Mouse (Mus musculus) embryonic facial prominence, embryonic 13.5 days (tissue): ENCODE measurements around the gene Wfikkn2. TPM values are rescaled to one million over a fixed set of nuclear protein-coding genes. Genes with fewer than 3 reads are reported as not detected.

Source experiments
- ATAC-seq: fragments of 200-750 bp; cut with Nextera tagmentation; 2 replicates; pipeline ENCODE4 v1.8.0; 2017; ENCODE audit warnings: low read depth; ENCODE audit not compliant: insufficient number of reproducible peaks, insufficient read depth, low FRiP score, low TSS enrichment
- H3K27ac ChIP-seq: fragments of 300-500 bp; sonication (generic); 2 replicates; pipeline ENCODE4 v1.5.1; 2015; ENCODE audit warnings: moderate library complexity, mild to moderate bottlenecking, inconsistent platforms
- H3K27me3 ChIP-seq: fragments of 300-500 bp; sonication (generic); 2 replicates; pipeline ENCODE4 v1.6.1; 2015; ENCODE audit warnings: mild to moderate bottlenecking, inconsistent platforms
- H3K36me3 ChIP-seq: fragments of 300-500 bp; sonication (generic); 2 replicates; pipeline ENCODE4 v1.6.1; 2015; ENCODE audit warnings: mild to moderate bottlenecking, inconsistent platforms
- H3K4me1 ChIP-seq: fragments of 300-500 bp; sonication (generic); 2 replicates; pipeline ENCODE4 v1.6.1; 2015; ENCODE audit warnings: inconsistent platforms
- H3K4me2 ChIP-seq: fragments of 300-500 bp; sonication (generic); 2 replicates; pipeline ENCODE4 v1.6.1; 2015; ENCODE audit warnings: moderate library complexity, mild to moderate bottlenecking, inconsistent platforms
- H3K4me3 ChIP-seq: fragments of 300-500 bp; sonication (generic); 2 replicates; pipeline ENCODE4 v1.5.1; 2015; ENCODE audit warnings: mild to moderate bottlenecking, inconsistent platforms
- H3K9ac ChIP-seq: fragments of 300-500 bp; sonication (generic); 2 replicates; pipeline ENCODE4 v1.6.1; 2015; ENCODE audit warnings: mild to moderate bottlenecking, inconsistent platforms
- H3K9me3 ChIP-seq: fragments of 300-500 bp; sonication (generic); 2 replicates; pipeline ENCODE4 v1.6.1; 2016; ENCODE audit warnings: inconsistent platforms
- WGBS: fragments of 180-500 bp; shearing (Covaris S2); methylation state at CpG from one replicate; pipeline ENCODE4 v1.1.7; 2015; ENCODE audit warnings: mixed read lengths; 5-methylcytosine and 5-hydroxymethylcytosine counted together
- polyA plus RNA-seq: library from polyadenylated mRNA; unstranded; fragments of >200 nt; fragmentation: Nextera tagmentation; extraction: Ambion mirVana; gene quantifications from 2 replicates; pipeline ENCODE4 v1.2.1, GENCODE M21; 2015

The Wfikkn2 gene
- polyA plus RNA-seq, 1 experiment from 2014 or later = 9.8 TPM

DNA sequence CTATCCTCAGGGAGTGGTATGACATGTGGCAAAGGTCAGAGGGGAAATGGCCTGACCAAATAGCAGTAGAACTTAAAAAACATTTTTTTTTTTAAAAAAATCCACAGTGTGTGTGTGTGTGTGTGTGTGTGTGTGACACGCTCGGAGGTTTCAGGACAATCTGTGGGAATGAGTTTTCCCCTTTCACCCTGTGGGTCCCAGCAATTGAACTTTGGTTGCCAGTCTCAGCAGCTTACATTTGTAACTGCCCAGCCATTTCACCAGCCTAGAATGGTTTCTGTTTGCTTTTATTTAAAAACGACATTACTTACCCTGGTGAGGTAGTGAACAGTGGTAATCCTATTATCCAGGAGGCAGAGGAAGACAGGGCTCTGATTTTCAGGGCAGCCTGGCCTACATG, 42.7 kb downstream of the Wfikkn2 start:
- Histone ChIP-seq H3K4me1 (0 out of 2 replicates have a peak, but pooled peaks cover 7% of the 10 kb centered on the region), H3K4me3 (no peak overlapping the region), H3K9me3 (no peaks in the 10 kb centered on the region), H3K27me3 (no peaks in the 10 kb centered on the region), H3K9ac (no peak overlapping the region), H3K4me2 (no peak overlapping the region), H3K36me3 (no peaks in the 10 kb centered on the region), H3K27ac (no peak overlapping the region)
- no peak for ATAC-seq
- 60% methylated on average over 3 of the region's 3 CpGs for WGBS

- ATAC-seq = no peak
- H3K9me3 ChIP-seq = no peaks in the 10 kb centered on the region
- H3K4me1 ChIP-seq = 0 out of 2 replicates have a peak, but pooled peaks cover 7% of the 10 kb centered on the region
- H3K4me2 ChIP-seq = no peak overlapping the region
- H3K36me3 ChIP-seq = no peaks in the 10 kb centered on the region
- H3K27ac ChIP-seq = no peak overlapping the region
- no peak overlapping the region for H3K4me3 ChIP-seq
- H3K27me3 ChIP-seq = no peaks in the 10 kb centered on the region
- WGBS = 87% methylated on average over 5 of the region's 5 CpGs
- H3K9ac ChIP-seq = no peak overlapping the region
Measured at GRCm38 (mm10) chr11:94202106-94202505, 43.7 kb downstream of the Wfikkn2 start.

- Histone ChIP-seq H3K27ac (no peak overlapping the region), H3K27me3 (no peaks in the 10 kb centered on the region), H3K4me3 (no peak overlapping the region), H3K9ac (no peak overlapping the region), H3K36me3 (no peaks in the 10 kb centered on the region), H3K4me1 (no peaks in the 10 kb centered on the region), H3K9me3 (no peaks in the 10 kb centered on the region), H3K4me2 (no peak overlapping the region)
- WGBS = 75% methylated on average over 4 of the region's 4 CpGs
- ATAC-seq = no peak
Measured at GRCm38 (mm10) chr11:94200422-94200821, 45.4 kb downstream of the Wfikkn2 start.

GRCm38 (mm10) chr11:94199771-94200170, 46.0 kb downstream of the Wfikkn2 start:
- ATAC-seq = no peak
- 73% methylated on average over 2 of the region's 2 CpGs for WGBS
- Histone ChIP-seq H3K4me1 (no peaks in the 10 kb centered on the region), H3K4me3 (no peak overlapping the region), H3K27me3 (no peaks in the 10 kb centered on the region), H3K9ac (no peak overlapping the region), H3K4me2 (no peak overlapping the region), H3K27ac (no peak overlapping the region), H3K9me3 (no peaks in the 10 kb centered on the region), H3K36me3 (no peaks in the 10 kb centered on the region)

- Histone ChIP-seq H3K4me1 (no peaks in the 10 kb centered on the region), H3K4me3 (no peak overlapping the region), H3K27me3 (no peaks in the 10 kb centered on the region), H3K9me3 (no peaks in the 10 kb centered on the region), H3K27ac (no peak overlapping the region), H3K4me2 (no peak overlapping the region), H3K36me3 (no peaks in the 10 kb centered on the region), H3K9ac (no peak overlapping the region)
- WGBS = 85% methylated on average over 7 of the region's 7 CpGs
- no peak for ATAC-seq
Measured at GRCm38 (mm10) chr11:94198405-94199146, 47.2 kb downstream of the Wfikkn2 start.

DNA sequence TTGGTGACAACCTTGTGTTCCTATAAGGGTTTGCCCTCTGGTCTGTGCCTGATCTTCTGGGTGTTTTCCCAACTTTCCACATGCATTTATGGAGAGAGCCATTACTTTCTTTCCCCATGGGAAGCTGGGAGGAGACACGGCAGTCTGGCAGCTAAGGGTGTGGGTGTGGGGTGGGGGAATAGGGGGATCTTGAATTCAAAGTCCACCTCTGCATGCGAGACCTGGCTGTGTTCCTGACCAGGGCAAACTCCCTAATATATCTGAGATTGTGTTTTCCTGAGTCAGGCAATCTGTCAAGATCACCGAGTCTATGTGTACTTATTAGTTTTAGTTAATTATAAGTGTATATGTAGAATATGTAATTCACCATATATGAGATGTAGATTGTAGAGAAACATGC, 49.5 kb downstream of the Wfikkn2 start:
- H3K4me2 ChIP-seq = no peak overlapping the region
- H3K4me3 ChIP-seq = no peak overlapping the region
- H3K9ac ChIP-seq = no peak overlapping the region
- no peak for ATAC-seq
- no peaks in the 10 kb centered on the region for H3K9me3 ChIP-seq
- no peaks in the 10 kb centered on the region for H3K36me3 ChIP-seq
- 82% methylated on average over 3 of the region's 3 CpGs for WGBS
- H3K27me3 ChIP-seq = no peaks in the 10 kb centered on the region
- no peak overlapping the region for H3K27ac ChIP-seq
- H3K4me1 ChIP-seq = no peaks in the 10 kb centered on the region

DNA sequence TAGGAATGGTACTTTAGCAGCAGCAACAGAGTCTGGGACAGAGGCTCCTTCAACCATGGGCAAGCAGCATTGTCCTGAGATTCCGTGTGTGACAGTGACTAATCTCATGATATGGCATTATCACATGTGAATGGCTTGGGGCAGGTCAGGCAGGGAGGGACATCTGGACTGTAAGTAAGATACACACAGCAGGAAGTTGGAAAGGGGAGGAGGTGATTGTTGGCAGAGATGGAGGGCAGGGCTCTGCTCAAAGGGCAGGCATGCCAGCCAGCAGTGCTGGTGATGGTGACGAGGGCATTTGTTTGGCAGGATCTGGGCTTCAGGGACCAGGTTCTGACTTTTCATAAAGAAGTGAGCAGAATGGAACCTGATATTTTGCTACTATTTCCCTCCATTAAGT, 52.7 kb downstream of the Wfikkn2 start:
- Histone ChIP-seq H3K9me3 (no peaks in the 10 kb centered on the region), H3K36me3 (no peaks in the 10 kb centered on the region), H3K27me3 (no peaks in the 10 kb centered on the region), H3K4me2 (no peak overlapping the region), H3K4me3 (no peak overlapping the region), H3K4me1 (peaks cover 8% of the 10 kb centered on the region; the same call in 1 of the 2 replicates), H3K9ac (no peak overlapping the region), H3K27ac (no peak overlapping the region)
- WGBS = 78% methylated on average over 2 of the region's 2 CpGs
- ATAC-seq = no peak

DNA sequence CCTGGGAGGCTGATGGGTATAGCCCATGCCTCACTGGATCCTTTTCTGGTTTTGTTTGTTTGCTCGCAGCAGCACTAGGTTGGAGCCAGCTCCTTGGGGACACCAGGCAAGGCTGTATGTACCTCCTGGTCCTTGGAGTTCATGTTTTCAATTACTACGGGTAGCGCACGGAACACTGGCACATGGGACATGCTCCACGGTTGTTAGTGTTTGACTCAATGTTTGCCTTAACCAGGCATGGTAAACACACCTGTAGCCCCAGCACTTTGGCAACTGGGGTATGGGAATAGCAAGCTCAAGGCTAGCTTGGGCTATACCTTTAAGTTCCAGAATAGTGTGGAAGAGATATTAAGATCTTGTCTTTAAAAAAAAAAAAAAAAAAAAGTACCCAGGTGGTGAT, 55.1 kb downstream of the Wfikkn2 start:
- Histone ChIP-seq H3K4me3 (no peak overlapping the region), H3K9ac (no peak overlapping the region), H3K27me3 (no peaks in the 10 kb centered on the region), H3K9me3 (no peaks in the 10 kb centered on the region), H3K27ac (no peak overlapping the region), H3K4me1 (peaks cover 8% of the 10 kb centered on the region; the same call in 1 of the 2 replicates), H3K36me3 (no peaks in the 10 kb centered on the region), H3K4me2 (no peak overlapping the region)
- no peak for ATAC-seq
- 42% methylated on average over 5 of the region's 5 CpGs for WGBS

- ATAC-seq = no peak
- Histone ChIP-seq H3K4me2 (no peak overlapping the region), H3K36me3 (no peaks in the 10 kb centered on the region), H3K27me3 (no peaks in the 10 kb centered on the region), H3K27ac (no peak overlapping the region), H3K9ac (no peak overlapping the region), H3K4me3 (no peak overlapping the region), H3K4me1 (peaks cover 8% of the 10 kb centered on the region; the same call in 1 of the 2 replicates), H3K9me3 (no peaks in the 10 kb centered on the region)
- WGBS = 68% methylated on average over 10 of the region's 10 CpGs
Measured at GRCm38 (mm10) chr11:94189579-94189978, 56.2 kb downstream of the Wfikkn2 start.

Other genes with a start within 250 kb of the Wfikkn2 start
- gene Spag9, start 249.9 kb downstream of the Wfikkn2 start, polyA plus RNA-seq = 46.3 and 56.7 TPM in 2 replicates
- gene Tob1, start 34.6 kb downstream of the Wfikkn2 start, polyA plus RNA-seq = 25.9 and 26.7 TPM in 2 replicates
- gene Gm21885, start 35.9 kb upstream of the Wfikkn2 start, polyA plus RNA-seq = 0.37 TPM in 1 of 2 replicates, not detected in the other
- 160 and 162 TPM in 2 replicates for gene Luc7l3, start 76.0 kb upstream of the Wfikkn2 start, polyA plus RNA-seq
- gene Ankrd40, start 82.0 kb upstream of the Wfikkn2 start, polyA plus RNA-seq = 16.6 and 17.1 TPM in 2 replicates
- gene Abcc3, start 147.0 kb upstream of the Wfikkn2 start, polyA plus RNA-seq = 0.96 and 1.2 TPM in 2 replicates
- gene Cacna1g, start 228.2 kb upstream of the Wfikkn2 start, polyA plus RNA-seq = 38.2 and 41.8 TPM in 2 replicates
- gene Spata20, start 240.2 kb upstream of the Wfikkn2 start, polyA plus RNA-seq = 0.25 and 0.99 TPM in 2 replicates